Mouse (Mus musculus) left cerebral cortex, adult 11 months (tissue): ENCODE measurements at regions not wholly inside any gene's neighbourhood (a gene's known extent, or its start where the extent isn't known, plus 50 kb on each side); places are given as distances from the start of the nearest gene placed in this dataset.
"Not testable (repeated sequence)": the region's sequence is repeated elsewhere in the genome, so short reads cannot be mapped to it uniquely, and the experiment has no call there.

ENCODE experiments used
- DNase-seq: peaks from one replicate; pipeline ENCODE4 v3.0.0; 2022; ENCODE audit warnings: low spot score

DNA sequence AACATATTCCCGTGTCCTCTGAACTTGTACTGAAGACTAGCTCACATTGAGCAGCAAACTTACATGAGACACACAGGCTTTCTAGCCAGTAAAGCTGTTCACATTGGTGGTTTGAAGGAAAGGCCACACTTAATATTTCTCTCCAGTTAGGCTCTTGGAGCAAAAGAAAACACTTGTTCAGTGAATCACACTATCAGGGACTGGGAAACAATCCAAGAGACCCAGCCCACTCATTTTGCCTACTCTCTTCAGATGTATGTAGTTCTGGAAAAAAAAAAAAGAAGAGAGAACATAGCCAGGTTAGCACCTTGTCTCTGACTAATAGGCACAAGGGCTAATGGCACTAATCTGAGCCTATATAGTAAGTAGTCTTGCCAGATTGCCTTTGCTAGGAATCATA, 165.9 kb downstream of the Lyplal1 start:
- no peak for DNase-seq

DNA sequence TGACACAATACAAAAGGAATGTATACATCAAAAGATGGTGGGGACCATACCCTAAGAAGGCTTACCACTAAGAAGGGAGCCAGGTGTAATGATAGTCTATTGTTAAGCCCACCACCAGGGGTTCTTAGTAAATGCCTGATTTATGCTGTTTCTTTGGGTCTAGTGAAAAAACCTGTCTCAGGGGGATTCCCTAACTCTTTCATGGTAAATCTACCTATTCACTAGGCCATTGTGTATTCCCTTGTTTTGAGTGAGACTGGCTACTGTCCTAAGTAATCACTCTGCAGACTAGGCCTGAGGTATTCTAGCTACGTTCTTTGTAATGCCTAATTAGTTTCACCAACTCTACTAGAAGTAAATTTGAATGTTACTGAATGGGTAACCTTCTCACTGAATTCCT, 161.3 kb downstream of the Lyplal1 start:
- not testable (repeated sequence) for DNase-seq

GRCm38 (mm10) chr1:185957557-185957956, 159.6 kb downstream of the Lyplal1 start:
- DNase-seq: no peak

DNA sequence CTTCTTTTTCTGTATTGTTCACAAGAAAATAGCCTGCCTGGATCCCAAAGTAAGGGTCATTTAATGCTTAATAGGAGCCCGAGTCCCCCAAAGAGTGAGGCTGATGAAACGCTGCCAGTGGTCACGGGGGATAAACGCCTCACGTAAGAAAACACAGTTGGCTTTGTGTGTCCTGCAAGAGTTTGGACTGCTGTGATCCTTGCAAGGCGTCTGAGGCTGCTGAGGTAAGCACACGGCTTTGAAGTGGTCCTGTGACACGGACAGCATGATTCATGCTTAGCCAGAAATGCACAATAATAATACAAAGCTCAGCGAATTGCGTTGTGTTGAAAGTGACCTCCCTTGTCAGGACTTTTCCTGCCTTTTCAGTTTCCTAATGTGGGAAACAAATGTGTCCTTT, 158.8 kb downstream of the Lyplal1 start:
- no peak for DNase-seq

GRCm38 (mm10) chr1:185962606-185963005, 154.5 kb downstream of the Lyplal1 start:
- DNase-seq: no peak

- DNase-seq: no peak
Observed at GRCm38 (mm10) chr1:185963773-185964172, 153.3 kb downstream of the Lyplal1 start.

DNA sequence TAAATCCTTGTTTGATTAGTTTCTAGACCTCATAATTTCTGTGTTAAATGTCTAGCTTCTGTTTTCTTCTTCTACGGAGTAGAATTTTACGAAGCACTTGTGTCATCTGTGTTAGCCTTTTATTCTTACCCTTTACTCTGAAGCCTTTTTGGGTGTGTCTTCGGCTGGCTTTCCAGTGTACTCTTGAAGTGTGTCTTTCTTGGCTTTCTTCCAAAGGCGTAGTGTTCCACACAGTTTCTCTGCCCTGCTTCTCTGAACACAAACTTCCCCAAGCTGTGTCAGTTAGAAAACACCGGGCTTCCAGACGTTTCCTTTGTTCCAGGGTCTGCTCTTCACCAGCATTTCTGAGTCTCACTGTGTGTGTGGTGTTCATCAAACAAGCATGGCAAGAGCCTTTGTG, 152.7 kb downstream of the Lyplal1 start:
- DNase-seq: no peak

GRCm38 (mm10) chr1:185967227-185967626, 149.9 kb downstream of the Lyplal1 start:
- no peak for DNase-seq

GRCm38 (mm10) chr1:185967816-185968215, 149.3 kb downstream of the Lyplal1 start:
- no peak for DNase-seq

DNA sequence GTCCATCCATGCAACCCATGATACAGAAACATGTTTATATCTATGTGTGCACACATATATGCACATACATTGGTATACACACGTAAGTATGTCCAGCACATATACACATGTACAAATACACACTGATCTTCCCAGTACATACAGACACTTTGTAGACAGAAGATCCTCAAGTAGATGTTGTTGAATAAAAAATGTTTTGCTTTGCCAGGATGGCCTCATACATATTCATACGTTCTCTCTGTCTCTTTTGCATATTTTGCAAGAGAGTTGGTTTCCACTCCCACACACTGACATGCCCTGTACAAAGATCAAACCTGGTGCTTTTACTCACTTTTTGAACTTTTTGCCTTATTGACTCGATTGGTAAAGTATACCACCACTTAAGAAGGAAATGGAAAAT, 148.5 kb downstream of the Lyplal1 start:
- DNase-seq: no peak

- DNase-seq: no peak
Observed at GRCm38 (mm10) chr1:185969231-185969630, 147.9 kb downstream of the Lyplal1 start.

- no peak for DNase-seq
Observed at GRCm38 (mm10) chr1:185977075-185977474, 140.0 kb downstream of the Lyplal1 start.

GRCm38 (mm10) chr1:185989432-185989831, 127.7 kb downstream of the Lyplal1 start:
- DNase-seq: no peak

GRCm38 (mm10) chr1:186000066-186000465, 117.0 kb downstream of the Lyplal1 start:
- not testable (repeated sequence) for DNase-seq

DNA sequence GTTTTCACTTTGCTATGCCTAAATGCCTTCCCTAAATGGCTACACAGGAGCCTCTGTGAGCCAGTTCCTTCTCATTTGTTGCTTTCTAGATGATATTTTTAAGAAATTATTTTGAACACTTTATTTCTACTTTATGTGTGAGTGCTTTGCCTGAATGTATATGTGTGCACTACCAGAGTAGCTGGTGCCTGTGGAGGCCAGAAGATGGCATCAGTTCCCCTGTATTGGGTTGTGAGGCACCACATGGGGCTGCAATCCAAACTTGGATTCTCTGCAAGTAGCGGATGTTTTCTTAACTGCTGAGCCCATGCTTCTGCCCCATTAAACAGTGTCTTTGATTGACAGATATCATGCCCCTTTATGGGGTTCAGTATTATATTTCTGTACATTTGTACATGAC, 103.7 kb downstream of the Lyplal1 start:
- no peak for DNase-seq

GRCm38 (mm10) chr1:186014166-186014565, 102.9 kb downstream of the Lyplal1 start:
- DNase-seq: no peak

GRCm38 (mm10) chr1:186015831-186016561, 101.1 kb downstream of the Lyplal1 start:
- no peak for DNase-seq

DNA sequence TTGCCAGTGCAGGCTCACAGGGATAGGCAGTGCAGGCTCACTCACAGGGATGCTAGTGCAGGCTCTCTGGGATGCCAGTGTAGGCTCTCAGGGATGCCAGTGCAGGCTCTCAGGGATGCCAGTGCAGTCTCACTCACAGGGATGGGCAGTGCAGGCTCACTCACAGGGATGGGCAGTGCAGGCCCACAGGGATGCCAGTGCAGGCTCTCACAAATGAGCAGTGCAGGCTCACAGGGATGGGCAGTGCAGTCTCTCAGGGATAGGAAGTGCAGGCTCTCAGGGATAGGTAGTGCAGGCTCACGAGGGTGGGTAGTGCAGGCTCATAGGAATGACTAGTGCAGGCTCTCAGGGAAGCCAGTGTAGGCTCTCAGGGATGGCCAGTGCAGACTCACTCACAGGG, 99.6 kb downstream of the Lyplal1 start:
- no peak for DNase-seq

GRCm38 (mm10) chr1:186019511-186019910, 97.6 kb downstream of the Lyplal1 start:
- DNase-seq: no peak

DNA sequence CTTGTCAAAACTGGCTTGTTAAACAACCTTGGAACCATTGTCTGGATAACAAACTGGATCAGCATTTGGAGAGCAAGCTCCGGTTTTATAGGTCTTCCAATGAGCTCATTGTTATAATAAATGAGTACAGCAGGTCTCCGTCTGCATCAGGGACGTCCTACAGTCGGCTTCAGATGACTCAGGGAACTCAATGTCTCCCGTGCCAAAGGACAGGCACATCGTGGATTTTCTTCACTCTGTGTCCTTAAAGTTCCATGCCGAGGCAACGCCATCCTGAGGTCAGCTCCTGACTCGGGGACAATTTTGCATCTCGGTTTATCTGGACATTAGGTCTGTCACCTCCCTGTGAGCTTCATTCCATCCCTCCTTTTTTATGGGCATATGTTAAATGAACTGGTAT, 85.2 kb downstream of the Lyplal1 start:
- no peak for DNase-seq

- DNase-seq: no peak
Observed at GRCm38 (mm10) chr1:186034443-186034842, 82.7 kb downstream of the Lyplal1 start.
